8 mouse cellular contexts compared by ENCODE assay signal in genomic region chr9:20857131-20857530, GRCm38 (mm10). TPM values are rescaled to one million over a fixed set of nuclear protein-coding genes. Genes with fewer than 3 reads are reported as not detected.
DNase-seq lines count a peak whose midpoint lies in the region; ATAC-seq lines count a peak whose summit lies in the region.

No protein-coding gene starts in this region.

- H3K27me3 ChIP-seq in forebrain, embryonic 11.5 days (ENCODE audit: control insufficient read depth, insufficient read depth, low read length), result no peaks in the 10 kb centered on the region

- peak; percentile 73 for DNase-seq in heart, postnatal 4 days
- DNase-seq in heart, postnatal 25 days (ENCODE audit: low spot score), result no peak
- DNase-seq in Muller cell, postnatal 12 days (ENCODE audit: inconsistent ontology term), result peak; percentile 50
- peak; percentile 86 for DNase-seq in hindlimb bud, embryonic 11.5 days (ENCODE audit: extremely low spot score, low read depth, low spot score)
- peak; percentile 62 for DNase-seq in lung, postnatal 14 days
- peak; percentile 67 for DNase-seq in yolk sac, embryonic 10.5 days (ENCODE audit: low spot score)
- no peak for DNase-seq in forebrain, embryonic 11.5 days (ENCODE audit: low spot score)

- no peak overlapping the region for H3K27ac ChIP-seq in forebrain, embryonic 11.5 days (ENCODE audit: low read depth, low read length)

- H3K4me3 ChIP-seq in forebrain, embryonic 11.5 days (ENCODE audit: low read depth, low read length), result no peak overlapping the region

- H3K36me3 ChIP-seq in forebrain, embryonic 11.5 days (ENCODE audit: control insufficient read depth, insufficient read depth, low read length), result no peaks in the 10 kb centered on the region

- H3K9me3 ChIP-seq in forebrain, embryonic 11.5 days (ENCODE audit: control insufficient read depth, low read length), result no peaks in the 10 kb centered on the region

- H3K9ac ChIP-seq in forebrain, embryonic 11.5 days (ENCODE audit: low read length), result no peak overlapping the region

- intact Hi-C loops in heart, postnatal 25 days (cut with DNase I), result no loop called here

- H3K4me2 ChIP-seq in forebrain, embryonic 11.5 days (ENCODE audit: low read depth, low read length, severe bottlenecking), result no peak overlapping the region

- ATAC-seq in erythroblast, adult 5-6 weeks (replicated peaks; ENCODE audit: low FRiP score, poor library complexity, severe bottlenecking), result no peak
- no peak for ATAC-seq in forebrain, embryonic 11.5 days (replicated peaks; ENCODE audit: low FRiP score)

- 10% methylated on average over 6 of the region's 6 CpGs for WGBS in forebrain, embryonic 11.5 days

- H3K4me1 ChIP-seq in forebrain, embryonic 11.5 days (replicated peaks; ENCODE audit: control insufficient read depth, insufficient read depth, low read length), result no peaks in the 10 kb centered on the region

RNA-seq across cellular contexts. Expression of gene A230050P20Rik, which starts 11.3 kb away (rescaled TPM):
- 1 to 10 TPM; 6.4 to 7.2 TPM for total RNA-seq in heart, postnatal 4 days (2021)
- 1 to 10 TPM; 4.0 to 4.2 TPM for total RNA-seq in heart, postnatal 25 days (2021)
- total RNA-seq in erythroblast, adult 5-6 weeks (2015; ENCODE audit: low replicate concordance), result 1.3 and 1.5 TPM in 2 replicates
- 1.4 and 4.9 TPM in 2 replicates for total RNA-seq in erythroblast, adult 5-6 weeks (2017; ENCODE audit: low replicate concordance)
- 1.3 and 1.6 TPM in 2 replicates for polyA plus RNA-seq in forebrain, embryonic 11.5 days (2014; fragmentation: Nextera tagmentation; extraction: Ambion mirVana)

RNA-seq across cellular contexts. Expression of gene Angptl6, which starts 22.4 kb away (rescaled TPM):
- total RNA-seq in heart, postnatal 4 days (2021), result 1 to 10 TPM; 1.6 to 1.7 TPM
- 1 to 10 TPM; 3.2 to 3.3 TPM for total RNA-seq in heart, postnatal 25 days (2021)
- not detected in 2 replicates for total RNA-seq in erythroblast, adult 5-6 weeks (2015; ENCODE audit: low replicate concordance)
- not detected in 2 replicates for total RNA-seq in erythroblast, adult 5-6 weeks (2017; ENCODE audit: low replicate concordance)
- polyA plus RNA-seq in forebrain, embryonic 11.5 days (2014; fragmentation: Nextera tagmentation; extraction: Ambion mirVana), result 4.3 and 5.3 TPM in 2 replicates

RNA-seq across cellular contexts. Expression of gene Ppan, which starts 30.8 kb away (rescaled TPM):
- total RNA-seq in heart, postnatal 4 days (2021), result 10 to 100 TPM; 18.4 to 19.6 TPM
- total RNA-seq in heart, postnatal 25 days (2021), result 1 to 10 TPM; 7.0 to 9.5 TPM
- total RNA-seq in erythroblast, adult 5-6 weeks (2015; ENCODE audit: low replicate concordance), result 2.3 and 9.8 TPM in 2 replicates
- 13.0 and 15.4 TPM in 2 replicates for total RNA-seq in erythroblast, adult 5-6 weeks (2017; ENCODE audit: low replicate concordance)
- 71.2 and 75.1 TPM in 2 replicates for polyA plus RNA-seq in forebrain, embryonic 11.5 days (2014; fragmentation: Nextera tagmentation; extraction: Ambion mirVana)

RNA-seq across cellular contexts. Expression of gene Rdh8, which starts 38.8 kb away (rescaled TPM):
- total RNA-seq in heart, postnatal 4 days (2021), result not detected
- total RNA-seq in heart, postnatal 25 days (2021), result not detected
- total RNA-seq in erythroblast, adult 5-6 weeks (2015; ENCODE audit: low replicate concordance), result not detected in 2 replicates
- not detected in 2 replicates for total RNA-seq in erythroblast, adult 5-6 weeks (2017; ENCODE audit: low replicate concordance)
- not detected in 2 replicates for polyA plus RNA-seq in forebrain, embryonic 11.5 days (2014; fragmentation: Nextera tagmentation; extraction: Ambion mirVana)

RNA-seq across cellular contexts. Expression of gene Eif3g, which starts 41.3 kb away (rescaled TPM):
- 100 to 1,000 TPM; 116 to 126 TPM for total RNA-seq in heart, postnatal 4 days (2021)
- total RNA-seq in heart, postnatal 25 days (2021), result 100 to 1,000 TPM in 1 of 2 experiments, 10 to 100 TPM in 1; 97.8 to 100 TPM
- total RNA-seq in erythroblast, adult 5-6 weeks (2015; ENCODE audit: low replicate concordance), result 26.3 and 41.0 TPM in 2 replicates
- 23.2 and 23.7 TPM in 2 replicates for total RNA-seq in erythroblast, adult 5-6 weeks (2017; ENCODE audit: low replicate concordance)
- polyA plus RNA-seq in forebrain, embryonic 11.5 days (2014; fragmentation: Nextera tagmentation; extraction: Ambion mirVana), result 334 and 367 TPM in 2 replicates

Comparison
In these comparisons a context has a peak if more than half of its experiments do, and no peak if none do; other contexts are left out.
1. DNase-seq: peak in heart, postnatal 4 days (single experiment), Muller cell, postnatal 12 days (single experiment), hindlimb bud, embryonic 11.5 days (single experiment), lung, postnatal 14 days (single experiment) and yolk sac, embryonic 10.5 days (single experiment); none in heart, postnatal 25 days (single experiment) and forebrain, embryonic 11.5 days (single experiment).